Mouse (Mus musculus) liver, postnatal 0 days (tissue): Measurements from ENCODE around the gene Cmtm8.

Source experiments
- CTCF ChIP-seq: sonication (generic); IDR thresholded peaks from 2 replicates; pipeline ENCODE4 v1.5.1; 2016; ENCODE audit warnings: antibody characterized with exemption, low read depth
- EP300 ChIP-seq: IDR thresholded peaks from 2 replicates; pipeline ENCODE4 v1.6.1; 2016; ENCODE audit warnings: antibody characterized with exemption, low read depth, mild to moderate bottlenecking

DNA sequence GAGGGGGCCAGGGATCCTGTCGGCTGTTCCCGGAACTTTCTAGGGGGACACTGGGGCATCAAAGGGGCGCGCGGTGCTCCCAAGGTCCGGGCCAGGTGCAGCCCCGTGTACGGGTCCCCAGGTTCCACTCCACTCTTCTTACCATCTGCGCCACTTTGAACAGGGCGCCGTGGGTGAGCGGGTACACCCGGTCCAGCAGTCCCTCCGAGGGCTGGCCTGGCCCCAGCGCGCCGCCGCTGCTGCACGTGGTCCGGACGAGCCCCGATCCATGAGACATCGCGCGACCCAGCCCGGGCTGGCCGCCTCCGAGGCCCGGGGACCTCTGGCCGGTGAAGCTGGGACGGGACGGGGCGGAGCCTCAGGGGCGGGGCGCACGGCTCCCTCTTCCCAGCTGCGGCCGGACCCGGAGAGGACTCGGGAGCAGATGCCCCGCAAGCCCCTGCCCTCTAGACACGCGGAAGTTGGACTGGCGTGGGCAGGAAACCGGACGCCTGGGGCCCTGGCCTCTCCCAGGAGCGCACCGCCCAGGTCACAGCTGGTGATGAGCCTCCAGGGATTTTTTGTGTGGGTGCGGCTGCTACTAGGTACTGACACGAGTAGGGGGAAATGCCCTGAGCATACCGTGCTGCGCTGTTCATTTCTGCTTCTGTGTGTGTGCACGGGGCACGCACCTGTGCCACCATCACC is 62.3 kb downstream of the Cmtm8 start, which contains the start of gene Cmtm7:
- no peak for TF ChIP-seq CTCF
- no peak for TF ChIP-seq EP300
